ENCODE assay signal across 14 mouse cellular contexts in genomic region chr4:102507344-102507743, GRCm38 (mm10).
DNase-seq lines count a peak whose midpoint lies in the region; ATAC-seq and TF ChIP-seq lines count a peak whose summit lies in the region.
"Had no signal": no experiment of that assay in that cellular context is flagged by ENCODE, and none has a peak within 500 bp of the region (broad histone marks: within the 10 kb centered on the region; RNA-seq: fewer than 3 reads in every experiment).

No protein-coding gene starts in this region.

- H3K27ac ChIP-seq in heart, postnatal 0 days (ENCODE audit: low read depth) = peak overlapping the region; percentile 44; the same call in 1 of the 2 replicates
- no peak overlapping the region for H3K27ac ChIP-seq in heart, embryonic 11.5 days (ENCODE audit: low read depth, low read length)
- peak overlapping the region; percentile 83 for H3K27ac ChIP-seq in small intestine, adult 2 months (ENCODE audit: insufficient read depth, low read depth, low read length)
- H3K27ac ChIP-seq: midbrain, embryonic 13.5 days had no signal

- H3K9ac ChIP-seq in heart, postnatal 0 days (replicated peaks; ENCODE audit: low read depth, low read length) = no peak overlapping the region
- H3K9ac ChIP-seq in heart, embryonic 11.5 days (ENCODE audit: low read depth, low read length) = no peak overlapping the region
- H3K9ac ChIP-seq: midbrain, embryonic 13.5 days had no signal

- TF ChIP-seq EP300 in heart, postnatal 0 days (IDR thresholded peaks at IDR 0.05; ENCODE audit: low read depth) = no peak

- H3K27me3 ChIP-seq in heart, postnatal 0 days (ENCODE audit: control insufficient read depth, insufficient read depth, low read length) = no peaks in the 10 kb centered on the region
- H3K27me3 ChIP-seq in heart, embryonic 11.5 days (ENCODE audit: control insufficient read depth, insufficient read depth, low read length) = no peaks in the 10 kb centered on the region
- no peaks in the 10 kb centered on the region for H3K27me3 ChIP-seq in small intestine, adult 2 months (ENCODE audit: control insufficient read depth, insufficient read depth, low read length)
- H3K27me3 ChIP-seq: midbrain, embryonic 13.5 days; Patski had no signal

- no peak for TF ChIP-seq POLR2A in small intestine, adult 2 months (IDR thresholded peaks at IDR 0.05; ENCODE audit: low read depth, low read length)

- H3K4me2 ChIP-seq in heart, postnatal 0 days (ENCODE audit: low read depth, low read length) = peak overlapping the region; percentile 7; the same call in 1 of the 2 replicates
- no peak overlapping the region for H3K4me2 ChIP-seq in heart, embryonic 11.5 days
- H3K4me2 ChIP-seq: midbrain, embryonic 13.5 days had no signal

- no peaks in the 10 kb centered on the region for H3K9me3 ChIP-seq in heart, postnatal 0 days (replicated peaks; ENCODE audit: control insufficient read depth, low read length)
- H3K9me3 ChIP-seq in heart, embryonic 11.5 days (replicated peaks; ENCODE audit: control insufficient read depth, low read length) = no peaks in the 10 kb centered on the region
- H3K9me3 ChIP-seq: midbrain, embryonic 13.5 days had no signal

- WGBS in heart, postnatal 0 days = 59% methylated on average over 9 of the region's 9 CpGs
- 74% methylated on average over 9 of the region's 9 CpGs for WGBS in heart, embryonic 11.5 days (ENCODE audit: insufficient replicate concordance)
- WGBS in small intestine, adult 2 months = 36% methylated on average over 9 of the region's 9 CpGs

- ATAC-seq in heart, postnatal 0 days (ENCODE audit: insufficient read depth, low read depth) = no peak
- no peak for ATAC-seq in heart, embryonic 11.5 days (replicated peaks; ENCODE audit: insufficient number of reproducible peaks, low FRiP score, low TSS enrichment)
- peak; percentile 9 for ATAC-seq in inflammation-experienced regulatory T-cells, adult 6 months
- ATAC-seq: midbrain, embryonic 13.5 days; Patski had no signal

- H3K4me1 ChIP-seq in heart, postnatal 0 days (ENCODE audit: control insufficient read depth, insufficient read depth) = peaks cover 22% of the 10 kb centered on the region
- peaks cover 15% of the 10 kb centered on the region for H3K4me1 ChIP-seq in heart, embryonic 11.5 days (ENCODE audit: control insufficient read depth, insufficient read depth, low read length)
- peaks cover 13% of the 10 kb centered on the region for H3K4me1 ChIP-seq in small intestine, adult 2 months (ENCODE audit: control insufficient read depth, insufficient read depth, insufficient read length, low read length)

- H3K36me3 ChIP-seq in heart, postnatal 0 days (replicated peaks; ENCODE audit: control insufficient read depth, insufficient read depth, low read length) = peaks cover 13% of the 10 kb centered on the region; the same call in 1 of the 2 replicates
- H3K36me3 ChIP-seq in heart, embryonic 11.5 days (ENCODE audit: control insufficient read depth, insufficient read depth, low read length) = no peaks in the 10 kb centered on the region
- no peaks in the 10 kb centered on the region for H3K36me3 ChIP-seq in small intestine, adult 2 months (ENCODE audit: control insufficient read depth, insufficient read depth, low read length)
- H3K36me3 ChIP-seq: midbrain, embryonic 13.5 days had no signal

- DNase-seq in heart, postnatal 0 days (ENCODE audit: low spot score) = no peak
- peak; percentile 28 for DNase-seq in lung, postnatal 36 days
- DNase-seq in lung, postnatal 14 days = no peak
- DNase-seq in layer of hippocampus, adult 11-12 months (ENCODE audit: low spot score) = no peak
- no peak for DNase-seq in ovary, postnatal 10 days (ENCODE audit: low spot score)
- DNase-seq: cerebellum, adult 2 months; kidney, postnatal 25 days; right cerebral cortex, postnatal 25 days had no signal

- no peak overlapping the region for H3K4me3 ChIP-seq in heart, postnatal 0 days (ENCODE audit: low read depth, low read length)
- H3K4me3 ChIP-seq in heart, embryonic 11.5 days (ENCODE audit: low read depth, low read length) = no peak overlapping the region
- H3K4me3 ChIP-seq in small intestine, adult 2 months (ENCODE audit: low read depth, low read length) = no peak overlapping the region
- H3K4me3 ChIP-seq: erythroblast, embryonic 14.5 days; midbrain, embryonic 13.5 days had no signal

- no peak for TF ChIP-seq CTCF in heart, postnatal 0 days (IDR thresholded peaks at IDR 0.05; ENCODE audit: low read depth)
- TF ChIP-seq CTCF in small intestine, adult 2 months (IDR thresholded peaks at IDR 0.05; ENCODE audit: extremely low read depth, insufficient read length, insufficient replicate concordance, low read depth, low read length) = no peak
